In genomic region chr11:44243184-44243583, GRCm38 (mm10) we compare ENCODE assay signal across 22 mouse cellular contexts.
DNase-seq lines count a peak whose midpoint lies in the region; ATAC-seq lines count a peak whose summit lies in the region.
"Had no signal": no experiment of that assay in that cellular context is flagged by ENCODE, and none has a peak within 500 bp of the region (broad histone marks: within the 10 kb centered on the region; RNA-seq: fewer than 3 reads in every experiment).

No protein-coding gene starts in this region.

- H3K9ac ChIP-seq in heart, embryonic 13.5 days: no peak overlapping the region
- H3K9ac ChIP-seq: embryonic facial prominence, embryonic 13.5 days; lung, embryonic 14.5 days; midbrain, embryonic 12.5 days had no signal

- 5% methylated on average over 2 of the region's 2 CpGs for WGBS in heart, embryonic 13.5 days
- WGBS in embryonic facial prominence, embryonic 10.5 days: 62% methylated on average over 2 of the region's 2 CpGs

- peak; percentile 38; the same call in 1 of the 2 replicates for ATAC-seq in heart, embryonic 13.5 days (ENCODE audit: extremely low read depth, insufficient number of reproducible peaks, low FRiP score, low TSS enrichment)
- ATAC-seq: CD4-positive, CD25-positive, alpha-beta regulatory T cell, adult 4 months; inflammation-experienced regulatory T-cells, adult 6 months had no signal

- DNase-seq in adrenal gland, adult (ENCODE audit: inconsistent age in 2 of 2, low spot score in 1 of 2): peak; percentile 29 to 68
- DNase-seq in adrenal gland, adult 18-20 months (ENCODE audit: low spot score in 2 of 2): no peak
- DNase-seq in heart, adult 11 months: peak; percentile 99
- peak; percentile 22 to 27 for DNase-seq in heart, postnatal 36 days
- no peak for DNase-seq in urinary bladder, adult 2 months (ENCODE audit: low spot score)
- DNase-seq in embryonic facial prominence, embryonic 10.5 days (ENCODE audit: low spot score): no peak
- DNase-seq in gastrocnemius, postnatal 36 days: no peak
- DNase-seq: cerebellum, adult 9-10 months; gastrocnemius, adult 2 months; kidney, adult 8-10 months; kidney, postnatal 4 days; liver; lung, embryonic 14.5 days; spleen, adult 18-20 months had no signal

- no peak overlapping the region for H3K4me2 ChIP-seq in heart, embryonic 13.5 days
- H3K4me2 ChIP-seq: embryonic facial prominence, embryonic 13.5 days; lung, embryonic 14.5 days; midbrain, embryonic 12.5 days had no signal

- intact Hi-C loops in heart, postnatal 36 days (cut with DNase I): loop anchor here (1.0 to 5.0 kb wide), 3 partner anchors 46 to 408 kb away; no protein-coding TSS in a partner anchor
- intact Hi-C loops in gastrocnemius, postnatal 36 days (cut with DNase I): no loop called here

- H3K4me1 ChIP-seq in heart, embryonic 13.5 days: peaks cover 21% of the 10 kb centered on the region
- no peaks in the 10 kb centered on the region for H3K4me1 ChIP-seq in embryonic facial prominence, embryonic 10.5 days
- H3K4me1 ChIP-seq: embryonic facial prominence, embryonic 13.5 days; midbrain, embryonic 12.5 days had no signal

- H3K4me3 ChIP-seq in heart, embryonic 13.5 days: no peak overlapping the region
- no peak overlapping the region for H3K4me3 ChIP-seq in embryonic facial prominence, embryonic 10.5 days
- H3K4me3 ChIP-seq: embryonic facial prominence, embryonic 13.5 days; gastrocnemius, adult 2 months; midbrain, embryonic 12.5 days; myocyte had no signal

- no peaks in the 10 kb centered on the region for H3K36me3 ChIP-seq in heart, embryonic 13.5 days
- H3K36me3 ChIP-seq in embryonic facial prominence, embryonic 10.5 days (replicated peaks): no peaks in the 10 kb centered on the region
- H3K36me3 ChIP-seq: embryonic facial prominence, embryonic 13.5 days; G1E; midbrain, embryonic 12.5 days had no signal

- peak overlapping the region; percentile 55 for H3K27ac ChIP-seq in heart, embryonic 13.5 days (replicated peaks)
- H3K27ac ChIP-seq in embryonic facial prominence, embryonic 10.5 days (replicated peaks): no peak overlapping the region
- H3K27ac ChIP-seq: embryonic facial prominence, embryonic 13.5 days; gastrocnemius, adult 2 months; macrophage; midbrain, embryonic 12.5 days had no signal

- H3K27me3 ChIP-seq in heart, embryonic 13.5 days (replicated peaks): no peaks in the 10 kb centered on the region
- no peaks in the 10 kb centered on the region for H3K27me3 ChIP-seq in embryonic facial prominence, embryonic 10.5 days (replicated peaks; ENCODE audit: low read depth, poor library complexity, severe bottlenecking)
- H3K27me3 ChIP-seq: embryonic facial prominence, embryonic 13.5 days; midbrain, embryonic 12.5 days had no signal

- H3K9me3 ChIP-seq in heart, embryonic 13.5 days: no peaks in the 10 kb centered on the region
- H3K9me3 ChIP-seq in embryonic facial prominence, embryonic 10.5 days: no peaks in the 10 kb centered on the region
- H3K9me3 ChIP-seq: embryonic facial prominence, embryonic 13.5 days; G1E; midbrain, embryonic 12.5 days had no signal

Comparison
In these comparisons a context has a peak if more than half of its experiments do, and no peak if none do; other contexts are left out.
1. DNase-seq: peak in adrenal gland, adult (2 of 2), heart, adult 11 months (single experiment) and heart, postnatal 36 days (2 of 2); none in adrenal gland, adult 18-20 months (0 of 2), urinary bladder, adult 2 months (single experiment), embryonic facial prominence, embryonic 10.5 days (single experiment) and gastrocnemius, postnatal 36 days (0 of 2).